Mouse (Mus musculus) A20 (cell line): ENCODE data around the gene Sstr2.

Experiments
- DNase-seq: peaks from one replicate; pipeline ENCODE4 v3.0.0-alpha.2; 2011; ENCODE audit warnings: low read depth, low spot score

Gene Sstr2

GRCm38 (mm10) chr11:113619420-113620080 is 408 bp downstream of the Sstr2 start:
- DNase-seq, result no peak

GRCm38 (mm10) chr11:113621001-113621400 is 1.9 kb downstream of the Sstr2 start:
- DNase-seq, result no peak

GRCm38 (mm10) chr11:113622028-113622427 is 2.9 kb downstream of the Sstr2 start:
- no peak for DNase-seq

GRCm38 (mm10) chr11:113625437-113625836 is 6.3 kb downstream of the Sstr2 start:
- no peak for DNase-seq

- DNase-seq, result peak; percentile 55
Measured at GRCm38 (mm10) chr11:113627785-113628184, 8.6 kb downstream of the Sstr2 start.

- DNase-seq, result peak; percentile 27
Measured at GRCm38 (mm10) chr11:113630642-113631041, 11.5 kb downstream of the Sstr2 start.

GRCm38 (mm10) chr11:113631302-113631701 is 12.2 kb downstream of the Sstr2 start:
- no peak for DNase-seq

GRCm38 (mm10) chr11:113631862-113632261 is 12.7 kb downstream of the Sstr2 start:
- no peak for DNase-seq

- DNase-seq, result no peak
Measured at GRCm38 (mm10) chr11:113632303-113632702, 13.2 kb downstream of the Sstr2 start.

- no peak for DNase-seq
Measured at GRCm38 (mm10) chr11:113633398-113633797, 14.3 kb downstream of the Sstr2 start.

GRCm38 (mm10) chr11:113634699-113635121 is 15.6 kb downstream of the Sstr2 start:
- no peak for DNase-seq

- DNase-seq, result no peak
Measured at GRCm38 (mm10) chr11:113638680-113639079, 19.5 kb downstream of the Sstr2 start.

GRCm38 (mm10) chr11:113645181-113645580 is 26.0 kb downstream of the Sstr2 start:
- DNase-seq, result no peak

- peak; percentile 91 for DNase-seq
Measured at GRCm38 (mm10) chr11:113648152-113648551, 29.0 kb downstream of the Sstr2 start.

- no peak for DNase-seq
Measured at GRCm38 (mm10) chr11:113648690-113649352, 29.7 kb downstream of the Sstr2 start, which contains the start of gene Cog1. TSS of gene Cog1 (plus strand) at chr11:113649169.

- peak; percentile 91 for DNase-seq
Measured at GRCm38 (mm10) chr11:113649353-113650210, 30.4 kb downstream of the Sstr2 start, which contains the start of gene Slc39a11. TSS of gene Slc39a11 (minus strand) at chr11:113650079.

GRCm38 (mm10) chr11:113651206-113651906 is 32.2 kb downstream of the Sstr2 start:
- peak; percentile 79 for DNase-seq

- DNase-seq, result peak; percentile 27
Measured at GRCm38 (mm10) chr11:113651907-113652273, 32.7 kb downstream of the Sstr2 start.

GRCm38 (mm10) chr11:113652516-113652915 is 33.4 kb downstream of the Sstr2 start:
- no peak for DNase-seq

- DNase-seq, result no peak
Measured at GRCm38 (mm10) chr11:113654105-113654504, 35.0 kb downstream of the Sstr2 start.

GRCm38 (mm10) chr11:113654561-113655270 is 35.6 kb downstream of the Sstr2 start:
- DNase-seq, result no peak
